Mouse (Mus musculus): ENCODE data around the gene Slamf7. TPM values are rescaled to one million over a fixed set of nuclear protein-coding genes. Genes with fewer than 3 reads are reported as not detected.

Gene Slamf7
- polyA plus RNA-seq, 1 experiment from 2014 or later = 0.20 TPM

- no peaks in the 10 kb centered on the region for H3K4me1 ChIP-seq
- H3K9me3 ChIP-seq (replicated peaks) = no peaks in the 10 kb centered on the region
- 28% methylated on average over 1 of the region's 1 CpGs for WGBS
- no peak overlapping the region for H3K9ac ChIP-seq
- no peaks in the 10 kb centered on the region for H3K27me3 ChIP-seq
- no peak overlapping the region for H3K4me2 ChIP-seq (replicated peaks)
- H3K4me3 ChIP-seq (replicated peaks) = no peak overlapping the region
- H3K27ac ChIP-seq (replicated peaks) = no peak overlapping the region
- H3K36me3 ChIP-seq = no peaks in the 10 kb centered on the region
- no peak for ATAC-seq (ENCODE audit: insufficient number of reproducible peaks, low FRiP score, low TSS enrichment, low read depth)
Measured at GRCm38 (mm10) chr1:171610781-171611180, 42.1 kb downstream of the Slamf7 start.

- no peaks in the 10 kb centered on the region for H3K27me3 ChIP-seq
- no peak overlapping the region for H3K4me3 ChIP-seq (replicated peaks)
- no peak overlapping the region for H3K27ac ChIP-seq (replicated peaks)
- no peaks in the 10 kb centered on the region for H3K9me3 ChIP-seq (replicated peaks)
- 84% methylated on average over 2 of the region's 2 CpGs for WGBS
- no peak for ATAC-seq (ENCODE audit: insufficient number of reproducible peaks, low FRiP score, low TSS enrichment, low read depth)
- H3K9ac ChIP-seq = no peak overlapping the region
- no peak overlapping the region for H3K4me2 ChIP-seq (replicated peaks)
- no peaks in the 10 kb centered on the region for H3K4me1 ChIP-seq
- H3K36me3 ChIP-seq = no peaks in the 10 kb centered on the region
Measured at GRCm38 (mm10) chr1:171610026-171610425, 42.8 kb downstream of the Slamf7 start.

GRCm38 (mm10) chr1:171607176-171607575 lies 45.7 kb downstream of the Slamf7 start, which contains the start of gene Ly9:
TSS of gene Ly9 (minus strand) at chr1:171607410.
- no peak within 1 kb of the TSS for H3K27ac ChIP-seq (replicated peaks)
- H3K4me1 ChIP-seq = no peaks in the 10 kb centered on the region
- no peak within 1 kb of the TSS for H3K4me3 ChIP-seq (replicated peaks)
- no peak for ATAC-seq (ENCODE audit: insufficient number of reproducible peaks, low FRiP score, low TSS enrichment, low read depth)
- WGBS = 77% methylated on average over 9 of the region's 9 CpGs
- H3K9ac ChIP-seq = no peak within 1 kb of the TSS
- no peaks in the 10 kb centered on the region for H3K9me3 ChIP-seq (replicated peaks)
- no peaks in the 10 kb centered on the region for H3K36me3 ChIP-seq
- no peak within 1 kb of the TSS for H3K4me2 ChIP-seq (replicated peaks)
- no peaks in the 10 kb centered on the region for H3K27me3 ChIP-seq

- Histone ChIP-seq H3K9ac (no peak overlapping the region), H3K9me3 (replicated peaks) (no peaks in the 10 kb centered on the region), H3K4me2 (replicated peaks) (no peak overlapping the region), H3K4me1 (no peaks in the 10 kb centered on the region), H3K27me3 (no peaks in the 10 kb centered on the region), H3K36me3 (no peaks in the 10 kb centered on the region), H3K4me3 (replicated peaks) (no peak overlapping the region), H3K27ac (replicated peaks) (no peak overlapping the region)
- WGBS = 74% methylated on average over 3 of the region's 3 CpGs
- ATAC-seq (ENCODE audit: insufficient number of reproducible peaks, low FRiP score, low TSS enrichment, low read depth) = no peak
Measured at GRCm38 (mm10) chr1:171606656-171607055, 46.2 kb downstream of the Slamf7 start.

- ATAC-seq (ENCODE audit: insufficient number of reproducible peaks, low FRiP score, low TSS enrichment, low read depth) = no peak
- no peak overlapping the region for H3K4me2 ChIP-seq (replicated peaks)
- no peaks in the 10 kb centered on the region for H3K36me3 ChIP-seq
- no peak overlapping the region for H3K9ac ChIP-seq
- WGBS = 85% methylated on average over 3 of the region's 3 CpGs
- H3K9me3 ChIP-seq (replicated peaks) = no peaks in the 10 kb centered on the region
- no peaks in the 10 kb centered on the region for H3K27me3 ChIP-seq
- H3K27ac ChIP-seq (replicated peaks) = no peak overlapping the region
- no peak overlapping the region for H3K4me3 ChIP-seq (replicated peaks)
- no peaks in the 10 kb centered on the region for H3K4me1 ChIP-seq
Measured at GRCm38 (mm10) chr1:171604686-171605085, 48.1 kb downstream of the Slamf7 start.

- H3K27ac ChIP-seq (replicated peaks) = no peak overlapping the region
- no peak overlapping the region for H3K4me3 ChIP-seq (replicated peaks)
- 87% methylated on average over 2 of the region's 2 CpGs for WGBS
- no peaks in the 10 kb centered on the region for H3K4me1 ChIP-seq
- ATAC-seq (ENCODE audit: insufficient number of reproducible peaks, low FRiP score, low TSS enrichment, low read depth) = no peak
- H3K4me2 ChIP-seq (replicated peaks) = no peak overlapping the region
- no peak overlapping the region for H3K9ac ChIP-seq
- H3K36me3 ChIP-seq = no peaks in the 10 kb centered on the region
- H3K27me3 ChIP-seq = no peaks in the 10 kb centered on the region
- no peaks in the 10 kb centered on the region for H3K9me3 ChIP-seq (replicated peaks)
Measured at GRCm38 (mm10) chr1:171584584-171584983, 68.3 kb downstream of the Slamf7 start.

Small RNA genes within 50 kb of the gene (microRNA-seq; reads per million reads assigned to microRNA genes)
- not detected for gene Mir7683 (ENCODE audit: borderline number of aligned reads)

Other genes starting within 250 kb of the Slamf7 start
- 74.6 and 85.2 TPM in 2 replicates for gene Usf1, start 241.7 kb downstream of the Slamf7 start, polyA plus RNA-seq (2015; fragmentation: Nextera tagmentation; extraction: Ambion mirVana)
- gene Tstd1, start 234.2 kb downstream of the Slamf7 start, polyA plus RNA-seq (2015; fragmentation: Nextera tagmentation; extraction: Ambion mirVana) = 8.1 and 11.8 TPM in 2 replicates
- gene F11r, start 215.5 kb downstream of the Slamf7 start, polyA plus RNA-seq (2015; fragmentation: Nextera tagmentation; extraction: Ambion mirVana) = 66.5 and 73.3 TPM in 2 replicates
- 16.7 and 16.8 TPM in 2 replicates for gene Alyref2, start 149.6 kb downstream of the Slamf7 start, polyA plus RNA-seq (2015; fragmentation: Nextera tagmentation; extraction: Ambion mirVana)
- gene Itln1, start 117.7 kb downstream of the Slamf7 start, polyA plus RNA-seq (2015; fragmentation: Nextera tagmentation; extraction: Ambion mirVana) = 0.44 and 0.60 TPM in 2 replicates
- 0.17 and 0.21 TPM in 2 replicates for gene Cd244a, start 93.8 kb downstream of the Slamf7 start, polyA plus RNA-seq (2015; fragmentation: Nextera tagmentation; extraction: Ambion mirVana)
- gene Ly9, start 45.6 kb downstream of the Slamf7 start, polyA plus RNA-seq (2015; fragmentation: Nextera tagmentation; extraction: Ambion mirVana) = 0.84 and 1.1 TPM in 2 replicates
- 4.1 and 5.5 TPM in 2 replicates for gene Cd48, start 29.0 kb upstream of the Slamf7 start, polyA plus RNA-seq (2015; fragmentation: Nextera tagmentation; extraction: Ambion mirVana)
- gene Slamf1, start 114.1 kb upstream of the Slamf7 start, polyA plus RNA-seq (2015; fragmentation: Nextera tagmentation; extraction: Ambion mirVana) = 0.16 and 0.21 TPM in 2 replicates
- gene Cd84, start 186.7 kb upstream of the Slamf7 start, polyA plus RNA-seq (2015; fragmentation: Nextera tagmentation; extraction: Ambion mirVana) = 2.1 and 2.5 TPM in 2 replicates
- not detected in 2 replicates for gene Gm10521, start 242.6 kb upstream of the Slamf7 start, polyA plus RNA-seq (2015; fragmentation: Nextera tagmentation; extraction: Ambion mirVana)